Mouse (Mus musculus): ENCODE data around the gene Dlg4. TPM values are rescaled to one million over a fixed set of nuclear protein-coding genes. Genes with fewer than 3 reads are reported as not detected.
A peak's percentile ranks its signal among the peaks of the same experiment; 100 is the strongest.

Dlg4 gene
- total and polyA plus RNA-seq, 3 experiments: 6.5 to 24.7 TPM; not detected in 1

DNA sequence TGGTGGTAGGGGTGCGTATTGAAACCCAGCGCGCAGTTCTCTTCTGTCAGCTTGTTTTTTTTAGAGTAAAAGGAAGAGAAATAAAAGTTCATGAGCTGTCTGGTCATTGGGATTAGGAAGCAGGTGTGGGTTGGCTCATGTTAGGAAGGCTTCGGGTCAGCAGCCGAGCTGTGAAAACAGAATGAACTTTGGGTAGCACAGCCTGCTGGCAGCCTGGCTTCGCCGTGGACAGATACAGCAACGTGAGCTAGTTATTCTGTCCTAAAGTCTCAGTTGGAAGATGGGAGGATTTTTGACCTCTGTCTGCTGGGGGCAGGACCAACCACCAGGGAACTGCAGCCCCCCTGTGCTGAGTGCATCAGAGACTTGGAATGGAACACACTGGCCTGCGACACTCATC lies 41.1 kb downstream of the Dlg4 start:
- Histone ChIP-seq H3K9me3 (replicated peaks; ENCODE audit: insufficient read depth, low read length) (no peaks in the 10 kb centered on the region), H3K4me3 (ENCODE audit: control insufficient read depth in 1 of 2, insufficient read depth in 1 of 2, low read depth in 2 of 2, low read length in 2 of 2) (no peak overlapping the region), H3K9ac (ENCODE audit: control insufficient read depth, low read depth, low read length, poor library complexity, severe bottlenecking) (no peak overlapping the region), H3K27ac (ENCODE audit: control insufficient read depth, low read depth, low read length) (no peak overlapping the region), H3K79me2 (ENCODE audit: control insufficient read depth, insufficient read depth, low read length, poor library complexity) (no peaks in the 10 kb centered on the region), H3K27me3 (ENCODE audit: control insufficient read depth in 1 of 2, insufficient read depth in 2 of 2, low read length in 2 of 2) (no peaks in the 10 kb centered on the region), H3K36me3 (ENCODE audit: control insufficient read depth in 1 of 2, insufficient read depth in 2 of 2, low read length in 2 of 2) (no peaks in the 10 kb centered on the region), H3K4me1 (ENCODE audit: control insufficient read depth in 1 of 2, insufficient read depth in 2 of 2, low read length in 2 of 2) (no peaks in the 10 kb centered on the region)
- DNase-seq (ENCODE audit: low read depth, low spot score): no peak
- TF ChIP-seq POLR2AphosphoS5 (IDR thresholded peaks at IDR 0.05; ENCODE audit: borderline replicate concordance, low read depth, low read length) (no peak), GABPA (IDR thresholded peaks at IDR 0.05; ENCODE audit: low read depth, low read length) (no peak), RCOR1 (IDR thresholded peaks at IDR 0.05; ENCODE audit: low read depth, low read length) (no peak), ZC3H11A (IDR thresholded peaks at IDR 0.05; ENCODE audit: low read depth, low read length) (no peak), MAZ (IDR thresholded peaks at IDR 0.05; ENCODE audit: low read depth, low read length) (no peak), MAX (IDR thresholded peaks at IDR 0.05; ENCODE audit: low read length) (no peak), ZMIZ1 (IDR thresholded peaks at IDR 0.05; ENCODE audit: low read depth, low read length) (no peak), TCF12 (IDR thresholded peaks at IDR 0.05; ENCODE audit: low read depth, low read length) (no peak), TAL1 (IDR thresholded peaks at IDR 0.05; ENCODE audit: low read length) (no peak), ETS1 (IDR thresholded peaks at IDR 0.05; ENCODE audit: low read depth, low read length) (no peak), ZNF384 (IDR thresholded peaks at IDR 0.05; ENCODE audit: low read depth, low read length) (no peak), USF2 (IDR thresholded peaks at IDR 0.05; ENCODE audit: borderline replicate concordance in 1 of 2, insufficient read depth in 1 of 2, low read depth in 1 of 2, low read length in 2 of 2) (no peak), MXI1 (IDR thresholded peaks at IDR 0.05; ENCODE audit: low read depth, low read length) (no peak), GATA1 (IDR thresholded peaks at IDR 0.05; ENCODE audit: low read depth, low read length) (no peak), KAT2A (conservative IDR thresholded peaks at IDR 0.05; ENCODE audit: low read depth, low read length) (no peak)

DNA sequence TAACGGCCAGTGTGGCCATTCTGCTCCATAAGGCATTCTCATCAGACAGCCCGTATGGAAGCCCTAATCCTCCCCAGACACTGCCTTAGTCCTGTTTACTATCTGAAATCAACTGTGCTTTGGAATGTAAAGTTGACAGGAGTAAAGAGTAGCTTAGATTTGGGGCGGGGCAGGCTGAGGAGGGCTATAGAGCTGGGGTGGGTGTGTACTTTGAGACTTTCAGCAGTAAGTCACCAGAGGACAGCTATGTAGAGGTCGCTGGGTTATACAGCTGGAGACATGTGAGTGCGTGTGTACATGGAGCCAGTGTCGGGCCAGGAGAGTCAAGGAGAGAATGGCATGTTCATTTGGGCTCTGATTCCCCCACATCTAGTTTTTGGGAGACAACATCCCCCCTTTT lies 43.2 kb downstream of the Dlg4 start:
- no peak overlapping the region for H3K4me3 ChIP-seq (ENCODE audit: control insufficient read depth in 1 of 2, insufficient read depth in 1 of 2, low read depth in 2 of 2, low read length in 2 of 2)
- no peaks in the 10 kb centered on the region for H3K36me3 ChIP-seq (ENCODE audit: control insufficient read depth in 1 of 2, insufficient read depth in 2 of 2, low read length in 2 of 2)
- H3K27ac ChIP-seq (ENCODE audit: control insufficient read depth, low read depth, low read length): no peak overlapping the region
- no peaks in the 10 kb centered on the region for H3K9me3 ChIP-seq (replicated peaks; ENCODE audit: insufficient read depth, low read length)
- H3K9ac ChIP-seq (ENCODE audit: control insufficient read depth, low read depth, low read length, poor library complexity, severe bottlenecking): no peak overlapping the region
- no peaks in the 10 kb centered on the region for H3K27me3 ChIP-seq (ENCODE audit: control insufficient read depth in 1 of 2, insufficient read depth in 2 of 2, low read length in 2 of 2)
- no peaks in the 10 kb centered on the region for H3K4me1 ChIP-seq (ENCODE audit: control insufficient read depth in 1 of 2, insufficient read depth in 2 of 2, low read length in 2 of 2)
- no peak for TF ChIP-seq ETS1 (IDR thresholded peaks at IDR 0.05; ENCODE audit: low read depth, low read length)
- no peak for DNase-seq (ENCODE audit: low read depth, low spot score)
- no peaks in the 10 kb centered on the region for H3K79me2 ChIP-seq (ENCODE audit: control insufficient read depth, insufficient read depth, low read length, poor library complexity)

DNA sequence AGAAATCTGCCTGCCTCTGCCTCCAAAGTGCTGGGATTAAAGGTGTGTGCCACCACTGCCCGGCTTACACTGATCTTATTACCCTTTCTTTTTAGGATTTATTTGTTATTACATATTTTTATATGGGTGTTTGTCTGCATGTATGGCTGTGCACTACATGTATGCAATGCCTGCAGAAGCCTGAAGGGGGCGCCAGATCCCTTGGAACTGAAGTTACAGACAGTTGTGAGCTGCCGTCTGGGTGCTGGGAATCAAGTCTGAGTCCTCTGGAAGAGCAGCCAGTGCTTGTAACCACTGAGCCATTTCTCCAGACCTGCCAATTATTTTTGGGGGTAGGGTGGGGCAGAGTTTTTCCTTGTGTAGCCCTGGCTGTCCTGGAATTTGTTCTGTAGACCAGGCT lies 46.3 kb downstream of the Dlg4 start:
- H3K9me3 ChIP-seq (replicated peaks; ENCODE audit: insufficient read depth, low read length): no peaks in the 10 kb centered on the region
- no peaks in the 10 kb centered on the region; a peak in 1 of 4 replicates for H3K4me1 ChIP-seq (ENCODE audit: control insufficient read depth in 1 of 2, insufficient read depth in 2 of 2, low read length in 2 of 2)
- H3K79me2 ChIP-seq (ENCODE audit: control insufficient read depth, insufficient read depth, low read length, poor library complexity): no peaks in the 10 kb centered on the region
- TF ChIP-seq TBP (IDR thresholded peaks at IDR 0.05; ENCODE audit: low read depth, low read length): no peak
- TF ChIP-seq CTCF (IDR thresholded peaks at IDR 0.05 in 2 of 3, conservative IDR thresholded peaks at IDR 0.05 in 1 of 3; ENCODE audit: control insufficient read depth in 1 of 3, insufficient read depth in 1 of 3, low read depth in 2 of 3, low read length in 3 of 3, poor library complexity in 1 of 3, severe bottlenecking in 1 of 3): peak; percentile 21 to 36 (median 27); a peak in 5 of 6 replicates
- DNase-seq (ENCODE audit: low read depth, low spot score): no peak
- no peak overlapping the region for H3K9ac ChIP-seq (ENCODE audit: control insufficient read depth, low read depth, low read length, poor library complexity, severe bottlenecking)
- no peak overlapping the region for H3K27ac ChIP-seq (ENCODE audit: control insufficient read depth, low read depth, low read length)
- no peaks in the 10 kb centered on the region for H3K27me3 ChIP-seq (ENCODE audit: control insufficient read depth in 1 of 2, insufficient read depth in 2 of 2, low read length in 2 of 2)
- no peaks in the 10 kb centered on the region for H3K36me3 ChIP-seq (ENCODE audit: control insufficient read depth in 1 of 2, insufficient read depth in 2 of 2, low read length in 2 of 2)
- no peak overlapping the region for H3K4me3 ChIP-seq (ENCODE audit: control insufficient read depth in 1 of 2, insufficient read depth in 1 of 2, low read depth in 2 of 2, low read length in 2 of 2)

All from MEL (cell line).